Mouse (Mus musculus) embryo, embryonic 10 days (tissue): ENCODE measurements around the gene Vars2.
A peak's percentile ranks its signal among the peaks of the same experiment; 100 is the strongest.

Experiments used
- DNase-seq: peaks from one replicate; pipeline ENCODE4 v3.0.0-alpha.2; 2015; ENCODE audit warnings: low spot score

Gene Vars2

GRCm38 (mm10) chr17:35667334-35668065, at the start of gene Vars2:
Vars2 (minus strand) TSS chr17:35667592.
- DNase-seq, result peak; percentile 98

- no peak for DNase-seq
Measured at GRCm38 (mm10) chr17:35717080-35717479, 49.7 kb upstream of the Vars2 start.

GRCm38 (mm10) chr17:35716114-35716513, 48.7 kb upstream of the Vars2 start:
- DNase-seq, result no peak

GRCm38 (mm10) chr17:35710705-35711347, 43.4 kb upstream of the Vars2 start:
- peak; percentile 68 for DNase-seq

GRCm38 (mm10) chr17:35708611-35709010, 41.2 kb upstream of the Vars2 start:
- DNase-seq, result no peak

GRCm38 (mm10) chr17:35707929-35708328, 40.5 kb upstream of the Vars2 start:
- no peak for DNase-seq

GRCm38 (mm10) chr17:35705836-35706235, 38.4 kb upstream of the Vars2 start:
- DNase-seq, result no peak

GRCm38 (mm10) chr17:35704621-35705464, 37.5 kb upstream of the Vars2 start, which contains the start of gene Ddr1:
Ddr1 (minus strand) TSS chr17:35704621.
- DNase-seq, result peak; percentile 84

GRCm38 (mm10) chr17:35703751-35704271, 36.4 kb upstream of the Vars2 start:
- peak; percentile 91 for DNase-seq

- DNase-seq, result no peak
Measured at GRCm38 (mm10) chr17:35703065-35703464, 35.7 kb upstream of the Vars2 start.

GRCm38 (mm10) chr17:35702605-35703004, 35.2 kb upstream of the Vars2 start:
- no peak for DNase-seq

- peak; percentile 59 for DNase-seq
Measured at GRCm38 (mm10) chr17:35701978-35702461, 34.6 kb upstream of the Vars2 start.

- DNase-seq, result no peak
Measured at GRCm38 (mm10) chr17:35701203-35701977, 34.0 kb upstream of the Vars2 start.

GRCm38 (mm10) chr17:35700371-35700961, 33.1 kb upstream of the Vars2 start:
- DNase-seq, result peak; percentile 62

GRCm38 (mm10) chr17:35699919-35700318, 32.5 kb upstream of the Vars2 start:
- DNase-seq, result peak; percentile 53

- no peak for DNase-seq
Measured at GRCm38 (mm10) chr17:35698501-35698883, 31.1 kb upstream of the Vars2 start.

GRCm38 (mm10) chr17:35697759-35698500, 30.5 kb upstream of the Vars2 start:
- peak; percentile 62 for DNase-seq

- DNase-seq, result no peak
Measured at GRCm38 (mm10) chr17:35697429-35697758, 30.0 kb upstream of the Vars2 start.

GRCm38 (mm10) chr17:35696691-35697090, 29.3 kb upstream of the Vars2 start:
- no peak for DNase-seq

GRCm38 (mm10) chr17:35695289-35695688, 27.9 kb upstream of the Vars2 start:
- DNase-seq, result no peak
